In the genomic region with DNA sequence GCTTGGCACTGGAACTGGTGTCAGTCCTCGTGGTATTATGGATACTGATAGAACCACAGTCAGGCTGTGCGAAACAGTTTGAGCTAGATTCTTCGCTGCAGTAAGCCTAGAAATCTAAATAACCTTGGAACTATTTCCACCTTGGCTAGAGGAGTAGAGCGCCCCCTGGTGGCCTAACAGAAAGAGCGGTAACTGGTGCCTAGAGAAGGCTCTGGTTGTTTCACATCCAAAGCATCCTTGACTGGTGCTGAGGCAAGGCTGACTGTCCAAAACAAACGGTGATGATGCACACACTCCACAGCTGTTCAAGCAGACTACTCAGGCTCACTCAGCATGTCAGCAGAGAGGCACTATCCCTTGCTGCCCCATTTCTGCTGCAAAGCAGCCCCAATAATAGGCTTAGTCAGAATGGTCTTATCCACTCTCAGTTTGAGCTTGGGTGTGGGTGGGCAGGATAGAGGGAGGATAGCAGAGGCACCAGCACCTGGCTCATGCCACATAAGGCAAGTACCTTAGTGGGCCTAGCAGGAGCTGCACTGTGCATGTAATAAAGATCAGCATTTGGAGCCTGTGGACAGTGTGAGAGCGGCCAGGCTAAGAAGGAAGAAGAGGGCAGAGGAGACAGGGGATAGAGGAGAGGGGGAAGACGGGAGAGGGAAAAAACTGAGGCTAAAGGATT, we compare ENCODE assay signal across 9 mouse cellular contexts. TPM values are rescaled to one million over a fixed set of nuclear protein-coding genes. Genes with fewer than 3 reads are reported as not detected.
A peak's percentile ranks its signal among the peaks of the same experiment; 100 is the strongest.
DNase-seq lines count a peak whose midpoint lies in the region; ATAC-seq and TF ChIP-seq lines count a peak whose summit lies in the region.
"Had no signal": no experiment of that assay in that cellular context is flagged by ENCODE, and none has a peak within 500 bp of the region (broad histone marks: within the 10 kb centered on the region; RNA-seq: fewer than 3 reads in every experiment).

No protein-coding gene starts in this region.

- peak; percentile 88 for DNase-seq in adrenal gland, postnatal 10 days
- peak; percentile 59 for DNase-seq in embryo, embryonic 11.5 days (ENCODE audit: low read depth, low spot score)
- DNase-seq in heart, adult 8-10 months (ENCODE audit: low spot score), result peak; percentile 66
- DNase-seq in kidney, postnatal 10 days, result peak; percentile 90
- DNase-seq in liver, embryonic 11.5 days (ENCODE audit: low spot score), result peak; percentile 72
- DNase-seq in neural tube, embryonic 10.5 days (ENCODE audit: extremely low spot score, low spot score), result peak; percentile 87
- peak; percentile 69 for DNase-seq in telencephalon, adult 2 months (ENCODE audit: low read depth, low spot score)

- H3K79me2 ChIP-seq in C2C12 (ENCODE audit: control insufficient read depth, insufficient read depth), result no peaks in the 10 kb centered on the region

- ATAC-seq in liver, embryonic 11.5 days (replicated peaks; ENCODE audit: low FRiP score), result peak; percentile 33; the same call in 1 of the 2 replicates

- peak; percentile 45 for TF ChIP-seq CTCF in C2C12 (IDR thresholded peaks at IDR 0.05; ENCODE audit: control insufficient read depth, insufficient read depth, insufficient read length)

- no peak overlapping the region for H3K4me3 ChIP-seq in C2C12 (ENCODE audit: insufficient read depth, poor library complexity, severe bottlenecking)
- no peak overlapping the region for H3K4me3 ChIP-seq in liver, embryonic 11.5 days (ENCODE audit: low read depth, low read length)
- H3K4me3 ChIP-seq: erythroblast, embryonic 14.5 days had no signal

- H3K36me3 ChIP-seq in C2C12 (ENCODE audit: control insufficient read depth, insufficient read depth), result peaks cover 28% of the 10 kb centered on the region
- H3K36me3 ChIP-seq in liver, embryonic 11.5 days (ENCODE audit: control insufficient read depth, insufficient read depth, low read length), result peaks cover 11% of the 10 kb centered on the region

- no peak overlapping the region for H3ac ChIP-seq in C2C12 (ENCODE audit: control insufficient read depth, insufficient read length, low read depth)

- no peaks in the 10 kb centered on the region for H3K4me1 ChIP-seq in liver, embryonic 11.5 days (replicated peaks; ENCODE audit: control insufficient read depth, insufficient read depth, low read length)

- no peaks in the 10 kb centered on the region for H3K9me3 ChIP-seq in liver, embryonic 11.5 days (ENCODE audit: control insufficient read depth, low read length)

- H3K4me2 ChIP-seq in liver, embryonic 11.5 days, result no peak overlapping the region

- no peak overlapping the region for H3K27ac ChIP-seq in liver, embryonic 11.5 days (ENCODE audit: low read depth, low read length)

- no peaks in the 10 kb centered on the region for H3K79me3 ChIP-seq in C2C12 (ENCODE audit: low read depth)

- no peaks in the 10 kb centered on the region for H3K27me3 ChIP-seq in C2C12 (ENCODE audit: control insufficient read depth, insufficient read depth, insufficient read length)
- no peaks in the 10 kb centered on the region for H3K27me3 ChIP-seq in liver, embryonic 11.5 days (replicated peaks; ENCODE audit: control insufficient read depth, insufficient read depth, low read length)

- H3K9ac ChIP-seq in liver, embryonic 11.5 days (ENCODE audit: low read depth, low read length), result no peak overlapping the region

- WGBS in liver, embryonic 11.5 days, result 32% methylated on average over 8 of the region's 8 CpGs

TF ChIP-seq in C2C12, 6 proteins besides CTCF, POLR2A, EP300 and RAD21:
- TF ChIP-seq MYOD1 (IDR thresholded peaks at IDR 0.05; ENCODE audit: control insufficient read depth, insufficient read length, low read depth) (no peak), MYOG (IDR thresholded peaks at IDR 0.05; ENCODE audit: control insufficient read depth, extremely low read depth, insufficient read length) (no peak), MAX (IDR thresholded peaks at IDR 0.05) (no peak), FOSL1 (IDR thresholded peaks at IDR 0.05; ENCODE audit: insufficient read depth, low read length, poor library complexity, severe bottlenecking) (no peak), USF1 (IDR thresholded peaks at IDR 0.05; ENCODE audit: low read depth) (no peak), CEBPB (IDR thresholded peaks at IDR 0.05; ENCODE audit: low read depth) (no peak)

RNA-seq across cellular contexts. Expression of a gene that starts 23.7 kb away (rescaled TPM):
- polyA plus RNA-seq in C2C12 (2012; fragmentation: generic; extraction: Trizol), result 22.6 TPM
- total RNA-seq in adrenal gland, postnatal 10 days (2021), result 10 to 100 TPM; 34.9 to 36.3 TPM
- total RNA-seq in heart, adult 8-10 months (2022), result 10 to 100 TPM; 11.7 to 16.0 (median 14.4) TPM
- 30.9 and 32.1 TPM in 2 replicates for polyA plus RNA-seq in liver, embryonic 11.5 days (2014; fragmentation: Nextera tagmentation; extraction: Ambion mirVana)

RNA-seq across cellular contexts. Expression of a gene that starts 28.0 kb away (rescaled TPM):
- polyA plus RNA-seq in C2C12 (2012; fragmentation: generic; extraction: Trizol), result 14.7 TPM
- 10 to 100 TPM; 30.0 to 36.7 TPM for total RNA-seq in adrenal gland, postnatal 10 days (2021)
- total RNA-seq in heart, adult 8-10 months (2022), result 10 to 100 TPM; 21.2 to 26.1 (median 23.6) TPM
- polyA plus RNA-seq in liver, embryonic 11.5 days (2014; fragmentation: Nextera tagmentation; extraction: Ambion mirVana), result 42.1 and 43.4 TPM in 2 replicates
